In the genomic region with DNA sequence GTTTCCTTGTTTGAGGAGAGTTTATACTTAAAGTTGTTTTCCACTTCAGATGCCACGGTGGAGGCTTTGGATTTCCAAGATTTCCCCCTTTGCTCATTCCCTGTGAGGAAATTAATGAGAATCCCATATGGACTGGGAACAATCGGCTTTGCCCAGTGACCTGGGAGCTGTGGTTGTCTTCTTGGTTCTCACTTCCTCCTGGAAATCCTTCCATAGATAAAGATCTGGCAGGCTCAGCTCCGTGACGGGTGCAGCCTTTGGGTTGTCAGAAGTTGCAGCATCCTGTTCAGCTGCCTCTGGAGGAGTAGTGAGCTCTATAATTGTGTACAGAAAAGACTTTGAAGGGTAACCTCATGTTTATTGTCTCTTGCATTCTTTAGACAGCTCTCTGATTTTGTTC, we compare ENCODE assay signal across 10 mouse cellular contexts.
A peak's percentile ranks its signal among the peaks of the same experiment; 100 is the strongest.
DNase-seq lines count a peak whose midpoint lies in the region.
"Had no signal": no experiment of that assay in that cellular context is flagged by ENCODE, and none has a peak within 500 bp of the region (broad histone marks: within the 10 kb centered on the region; RNA-seq: fewer than 3 reads in every experiment).

No protein-coding gene starts in this region.

- DNase-seq in gastrocnemius, adult 18-20 months (ENCODE audit: low spot score) = peak; percentile 12
- no peak for DNase-seq in gastrocnemius, postnatal 36 days
- DNase-seq in MN1 (ENCODE audit: low spot score) = peak; percentile 55
- DNase-seq in heart, postnatal 10 days = peak; percentile 36 to 41
- peak; percentile 47 to 66 for DNase-seq in kidney, postnatal 36 days
- DNase-seq in left cerebral cortex, postnatal 4 days = no peak
- DNase-seq in urinary bladder, postnatal 25 days (ENCODE audit: low spot score) = no peak
- DNase-seq in natural killer cell, adult 2 months (ENCODE audit: low spot score in 2 of 2) = no peak
- DNase-seq: cerebellum, postnatal 36 days; thymus, postnatal 4 days had no signal

- intact Hi-C loops in gastrocnemius, postnatal 36 days (cut with DNase I) = no loop called here
- intact Hi-C loops in heart, postnatal 10 days (cut with DNase I) = no loop called here
- intact Hi-C loops in left cerebral cortex, postnatal 4 days (cut with DNase I) = no loop called here

Comparison
In these comparisons a context has a peak if more than half of its experiments do, and no peak if none do; other contexts are left out.
1. DNase-seq: peak in gastrocnemius, adult 18-20 months (single experiment), MN1 (single experiment), heart, postnatal 10 days (2 of 2) and kidney, postnatal 36 days (2 of 2); none in gastrocnemius, postnatal 36 days (0 of 2), left cerebral cortex, postnatal 4 days (single experiment), urinary bladder, postnatal 25 days (single experiment) and natural killer cell, adult 2 months (0 of 2).